Mouse (Mus musculus) kidney, adult 9 months (tissue): Measurements from ENCODE around the gene Plpp3.
"Not testable (repeated sequence)": the region's sequence is repeated elsewhere in the genome, so short reads cannot be mapped to it uniquely, and the experiment has no call there.

ENCODE experiments used
- DNase-seq: peaks from one replicate; pipeline ENCODE4 v3.0.0; 2022

Plpp3 gene

DNA sequence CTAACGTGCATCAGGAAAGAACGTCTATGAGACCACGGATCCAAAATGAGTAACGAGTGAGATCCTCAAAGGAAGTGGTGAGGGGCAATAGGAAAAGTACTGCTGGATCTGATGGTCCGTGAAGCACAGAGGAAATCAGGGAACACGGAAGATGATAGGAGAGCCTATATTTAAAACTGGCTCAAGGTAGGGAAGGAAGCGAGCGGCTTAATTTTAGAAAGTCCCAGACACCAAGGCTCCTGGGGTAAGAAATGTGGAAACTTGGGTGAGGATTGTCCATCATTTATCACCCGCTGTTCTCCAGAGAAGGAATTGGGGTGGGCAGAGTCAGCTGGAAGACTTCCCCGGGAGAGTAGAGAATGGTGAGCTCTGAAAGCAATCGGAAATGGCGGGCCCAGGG is 105.2 kb downstream of the Plpp3 start:
- DNase-seq = peak; percentile 63

DNA sequence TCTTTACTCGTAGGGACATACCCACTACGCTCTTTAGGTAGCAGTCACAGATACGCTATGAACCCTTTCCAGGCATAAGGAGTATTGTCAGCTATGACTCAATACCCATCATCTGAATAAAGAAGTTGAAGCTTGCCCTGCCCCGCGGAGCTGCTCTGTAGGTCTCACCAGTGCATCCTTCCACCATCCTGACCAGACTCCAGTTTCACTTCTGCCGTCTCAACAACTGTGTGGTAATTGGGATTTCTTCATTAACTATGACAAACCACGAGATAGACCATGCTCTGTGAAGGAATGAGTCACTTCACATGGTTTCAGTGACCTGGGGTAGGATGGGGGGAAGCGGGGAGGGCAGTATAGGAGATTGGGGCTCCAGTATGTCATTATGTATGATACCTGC is 106.5 kb downstream of the Plpp3 start:
- DNase-seq = no peak

DNA sequence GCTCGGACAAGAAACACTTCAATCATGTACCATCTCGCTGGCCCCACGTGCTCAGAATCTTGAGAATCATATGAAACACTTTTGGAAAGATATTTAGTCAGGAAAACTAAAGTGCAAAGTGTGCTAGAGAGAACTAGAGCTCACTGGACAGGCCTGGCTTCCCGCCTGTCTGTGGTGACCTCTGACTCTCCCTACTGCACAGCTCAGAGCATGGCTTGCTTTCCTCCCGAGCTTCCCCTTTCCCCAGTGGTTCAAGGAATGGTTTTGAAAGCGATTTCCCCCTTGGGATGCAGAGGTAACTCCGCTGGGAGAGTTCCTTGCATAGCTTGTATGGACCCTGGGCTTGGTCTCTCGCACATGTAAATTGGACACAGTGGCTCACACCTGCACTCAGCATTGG is 107.9 kb downstream of the Plpp3 start:
- no peak for DNase-seq

DNA sequence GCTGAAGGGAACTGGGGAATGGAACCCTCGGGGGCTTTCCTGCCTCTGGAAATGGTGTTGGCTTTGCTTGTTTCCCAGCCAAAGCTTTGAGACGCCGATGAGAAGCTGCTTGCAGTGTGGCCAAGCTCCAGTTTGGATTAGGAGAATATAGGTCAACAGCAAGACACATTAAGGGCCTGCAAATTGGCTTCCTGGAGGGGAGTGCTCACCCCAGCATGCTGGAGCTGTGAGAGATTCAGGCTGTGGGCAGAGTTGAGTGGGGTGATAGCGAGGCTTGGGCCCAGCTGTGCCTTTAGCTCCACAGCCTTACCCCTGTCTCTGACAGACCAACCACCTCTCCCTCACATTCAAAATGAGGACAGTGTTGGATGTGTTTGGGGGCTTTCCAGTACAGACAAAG is 108.5 kb downstream of the Plpp3 start:
- DNase-seq = no peak

DNA sequence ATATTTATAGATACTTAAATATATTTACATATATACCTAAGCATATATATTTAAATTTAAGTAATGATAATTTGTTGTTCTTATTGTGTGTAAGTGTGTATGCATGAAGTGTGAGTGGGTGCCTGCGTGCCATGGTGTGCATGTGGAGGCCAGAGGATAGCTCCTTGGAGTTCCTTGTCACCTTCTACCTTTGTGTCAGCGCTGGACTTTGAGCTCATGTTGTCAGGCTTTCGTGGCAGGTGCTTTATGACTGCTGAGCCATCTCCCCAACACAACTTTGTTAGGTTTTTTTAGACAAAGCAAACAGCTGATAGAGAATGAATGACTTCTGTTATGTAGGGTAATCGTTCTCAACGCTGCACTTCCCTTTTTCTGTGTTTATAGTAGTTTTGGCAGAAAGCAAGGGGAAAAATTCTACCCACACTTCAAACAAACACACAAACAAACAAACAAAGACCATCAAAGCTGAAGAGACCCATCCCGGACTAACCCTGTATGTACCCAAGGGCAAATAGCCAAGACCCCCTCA is 111.1 kb downstream of the Plpp3 start:
- no peak for DNase-seq

DNA sequence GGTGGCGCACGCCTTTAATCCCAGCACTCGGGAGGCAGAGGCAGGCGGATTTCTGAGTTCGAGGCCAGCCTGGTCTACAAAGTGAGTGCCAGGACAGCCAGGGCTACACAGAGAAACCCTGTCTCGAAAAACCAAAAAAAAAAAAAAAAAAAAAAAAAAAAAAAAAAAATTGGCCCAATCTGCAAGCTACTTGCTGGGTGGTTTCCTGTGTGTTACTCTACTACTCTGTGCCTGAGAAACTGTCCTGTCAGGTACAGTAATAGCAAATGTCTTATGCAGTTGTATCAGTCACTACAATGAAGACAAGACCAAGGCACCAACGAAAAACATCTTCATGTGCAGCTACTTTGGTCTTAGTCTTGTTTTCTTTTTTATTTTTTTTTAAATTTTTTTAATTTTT is 112.3 kb downstream of the Plpp3 start:
- not testable (repeated sequence) for DNase-seq

DNA sequence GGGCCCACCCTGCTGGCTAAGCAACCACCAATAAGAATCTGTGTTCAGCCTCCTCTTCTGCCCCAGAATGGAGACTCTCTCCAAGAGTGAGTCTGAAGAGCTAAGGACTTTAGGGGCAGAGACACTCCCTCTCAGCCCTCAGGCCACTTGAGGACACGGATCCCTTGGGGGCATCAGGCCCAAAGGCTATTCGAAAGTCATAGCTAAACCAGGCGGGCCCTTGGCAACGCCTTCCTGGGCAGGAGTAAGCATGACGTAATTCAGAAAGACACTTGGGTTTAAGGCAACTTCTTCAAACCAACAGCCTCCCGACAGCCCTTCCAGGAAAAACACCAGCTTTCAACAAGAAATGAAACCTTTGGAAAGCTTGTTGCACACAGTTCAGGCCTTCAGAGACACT is 114.0 kb downstream of the Plpp3 start:
- DNase-seq = no peak

DNA sequence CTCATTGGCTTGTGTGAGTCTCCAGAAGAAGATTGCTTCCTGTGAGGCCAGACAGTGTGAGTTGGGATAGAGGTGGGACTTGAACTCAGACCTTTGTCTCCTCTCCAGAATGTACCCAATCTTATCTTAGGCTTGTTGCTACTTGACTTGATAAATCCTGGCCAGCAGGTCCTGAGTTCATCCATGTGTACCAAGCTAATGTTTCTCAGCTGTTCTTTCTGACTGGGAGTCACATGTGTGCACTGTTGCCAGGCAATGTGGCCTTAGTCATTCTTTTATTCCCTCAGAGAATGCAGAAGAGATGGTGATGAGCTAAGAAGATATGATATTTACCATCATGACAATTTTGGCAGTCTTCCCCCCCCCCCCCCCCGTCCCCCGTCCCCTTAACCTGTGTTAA is 115.9 kb downstream of the Plpp3 start:
- DNase-seq = no peak

DNA sequence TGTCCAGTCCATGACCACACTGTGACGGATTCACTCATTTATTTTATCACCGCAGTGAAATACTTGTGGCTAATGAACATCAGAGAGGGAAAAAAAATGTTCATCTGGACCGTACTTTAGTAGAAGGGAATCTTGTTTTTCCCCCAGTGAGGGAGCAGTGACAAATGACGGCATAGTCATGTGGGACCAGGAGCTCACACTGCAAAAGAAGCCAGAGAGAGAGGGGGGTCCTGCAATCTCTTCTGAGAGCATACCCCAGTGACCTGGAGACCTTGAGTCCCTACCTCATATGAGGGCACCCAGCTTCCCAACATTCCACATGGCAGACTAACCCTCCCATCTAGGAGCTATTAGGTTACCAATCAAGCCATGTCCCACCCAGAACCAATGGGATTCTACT is 116.3 kb downstream of the Plpp3 start:
- DNase-seq = no peak

DNA sequence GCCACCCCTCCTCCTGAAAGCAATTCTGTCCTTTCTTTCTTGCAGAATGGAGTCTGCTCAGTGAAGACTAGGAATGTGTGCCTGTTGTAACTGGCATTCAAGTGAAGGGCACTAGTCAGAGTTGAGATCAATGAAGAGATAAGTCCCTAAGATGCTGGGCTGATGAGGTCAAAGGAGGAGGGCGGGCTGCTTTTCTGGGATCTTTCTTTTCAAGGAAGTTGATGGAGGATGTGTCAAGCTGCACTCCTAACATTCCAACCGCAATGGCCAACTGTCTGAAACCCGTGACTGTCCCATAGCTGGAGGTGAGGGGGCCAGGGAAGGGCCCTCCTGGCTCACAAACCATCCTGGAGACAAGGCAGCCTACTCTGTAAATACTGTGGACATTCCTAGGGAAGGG is 118.5 kb downstream of the Plpp3 start:
- DNase-seq = no peak

DNA sequence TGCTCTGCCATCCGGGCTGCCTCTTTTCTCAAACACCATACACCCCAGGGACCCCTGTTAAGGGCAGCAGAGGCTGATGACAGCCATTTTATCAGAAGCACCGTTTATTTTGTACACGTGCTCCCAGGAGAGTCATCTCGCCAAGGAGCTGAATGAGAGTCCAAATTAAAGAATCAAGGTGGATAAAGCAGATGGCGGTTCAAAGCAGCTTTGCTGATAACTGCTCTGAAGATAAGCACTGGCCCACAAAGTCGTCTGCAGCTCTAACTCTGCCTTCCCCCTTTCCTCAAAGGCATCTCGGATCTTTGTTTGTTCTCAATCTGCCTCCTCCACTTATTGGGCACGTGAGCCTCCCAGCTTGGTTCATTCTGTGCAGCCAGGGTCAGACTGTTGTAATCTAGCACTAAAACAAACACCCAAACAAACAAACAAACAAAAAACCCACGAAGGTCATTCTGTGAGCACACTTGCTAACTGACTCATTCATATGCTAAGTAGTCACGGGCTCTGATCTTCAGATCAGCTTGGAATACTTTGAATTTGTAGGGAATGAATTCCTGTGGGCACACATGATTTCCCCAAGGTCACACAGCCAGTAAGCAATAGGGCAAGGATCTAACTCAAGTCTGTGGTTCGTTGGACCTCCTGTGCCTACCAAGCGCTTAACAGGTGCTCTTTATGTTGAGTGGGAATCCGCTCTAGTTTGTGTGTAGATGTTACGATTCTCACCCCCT is 119.1 kb downstream of the Plpp3 start:
- DNase-seq = peak; percentile 38

DNA sequence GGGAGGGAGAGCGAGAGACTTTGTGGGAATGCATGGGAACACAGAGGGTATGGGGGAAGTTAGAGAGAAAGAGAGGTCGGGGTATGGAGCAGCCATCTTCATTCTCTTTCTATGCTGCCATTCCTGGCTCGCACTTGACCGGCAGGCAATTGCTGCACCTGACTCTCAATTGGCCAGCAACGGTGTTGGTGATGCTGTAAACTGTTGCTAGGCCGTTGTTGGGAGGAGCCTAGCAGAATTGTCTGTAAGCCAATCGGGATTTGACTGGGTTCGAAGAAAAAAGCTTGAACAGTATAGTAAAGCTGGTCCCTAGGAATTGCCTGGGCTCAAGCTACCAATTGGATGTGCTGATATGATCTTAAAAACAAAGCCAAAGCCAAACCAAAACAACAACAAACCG is 121.0 kb downstream of the Plpp3 start:
- no peak for DNase-seq

DNA sequence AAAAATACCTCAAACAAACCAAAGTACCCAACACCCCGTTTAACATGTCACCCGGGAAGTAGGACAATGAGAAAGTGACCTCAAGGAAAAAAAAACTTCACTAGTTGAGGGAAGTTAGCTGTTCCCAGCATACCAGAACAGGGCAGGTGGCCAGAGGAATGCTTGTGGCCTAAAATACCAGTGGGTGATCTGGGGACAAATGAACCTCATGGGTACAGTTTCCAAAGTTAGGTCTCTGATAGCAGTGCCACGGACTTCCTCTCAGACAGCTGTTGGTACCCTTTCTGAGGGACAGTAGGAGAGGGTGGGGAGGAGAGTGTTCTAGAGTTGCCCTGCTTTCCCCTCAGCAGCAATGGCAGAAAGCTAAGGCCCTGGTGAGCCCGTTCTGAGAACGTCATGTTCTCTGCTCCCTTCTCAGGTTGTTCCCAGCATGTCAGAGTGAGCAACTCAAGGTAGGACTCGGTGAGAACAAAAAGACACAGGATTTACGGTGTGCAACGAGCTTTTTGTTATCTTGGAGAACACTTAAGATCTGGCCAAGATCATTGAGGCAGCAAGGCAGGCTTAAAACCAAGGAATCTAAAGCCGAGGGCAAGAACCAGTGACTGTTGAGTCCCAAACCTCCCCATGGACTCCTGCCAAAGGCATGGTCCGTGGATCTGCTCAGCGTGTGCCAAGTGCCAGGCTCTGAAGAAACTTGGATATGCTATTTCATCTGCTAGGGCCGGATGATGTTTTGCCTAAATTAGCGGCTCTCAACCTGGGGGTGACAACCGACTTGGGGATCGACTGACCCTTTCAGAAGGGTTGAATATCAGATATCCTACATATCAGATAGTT is 121.6 kb downstream of the Plpp3 start:
- DNase-seq = peak; percentile 69

DNA sequence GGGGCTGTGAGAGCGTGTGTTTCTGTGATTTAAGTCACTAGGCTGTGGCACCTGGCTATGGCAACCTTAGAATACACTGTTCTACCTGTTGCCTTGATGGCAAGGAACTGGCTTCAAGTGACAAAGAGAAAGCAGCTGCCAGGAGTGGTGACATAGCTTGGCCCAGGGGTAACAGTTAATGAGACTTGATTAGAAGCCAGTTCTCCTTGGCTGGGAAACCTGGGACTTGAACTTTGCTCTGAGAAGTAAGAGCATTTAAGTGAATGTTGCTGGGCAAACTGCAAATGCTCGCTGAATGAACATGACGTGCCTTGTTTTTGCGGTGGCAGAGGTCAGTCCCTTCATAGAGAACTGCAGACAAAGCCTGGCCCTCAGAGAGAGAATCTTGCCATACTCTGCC is 122.7 kb downstream of the Plpp3 start:
- peak; percentile 91 for DNase-seq

DNA sequence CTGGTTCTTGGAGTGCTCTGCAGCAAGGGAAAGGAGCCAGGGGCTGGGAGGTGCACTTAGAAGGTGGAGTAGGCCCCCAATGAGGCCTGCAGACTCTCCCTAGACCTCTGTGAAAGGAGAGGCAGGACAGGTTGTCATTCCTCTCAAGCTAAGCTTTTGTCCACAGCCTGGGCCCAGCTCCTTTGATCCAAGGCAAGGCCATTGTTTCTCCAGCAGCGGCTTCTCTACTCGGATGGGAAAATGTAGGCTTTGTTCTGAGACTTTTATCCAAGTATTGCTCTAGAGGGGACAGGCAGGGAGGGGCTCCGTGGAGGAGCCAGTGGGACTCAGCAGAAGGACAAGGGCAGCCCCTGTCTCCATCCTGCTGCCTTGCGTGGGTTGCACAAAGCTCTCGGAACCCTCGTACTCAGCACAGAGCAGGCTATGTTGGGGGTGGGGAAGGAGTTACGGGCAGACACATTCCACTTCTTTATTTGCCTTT is 124.6 kb downstream of the Plpp3 start:
- no peak for DNase-seq
